Comparison of ENCODE assay signal across 8 mouse cellular contexts in the genomic region with DNA sequence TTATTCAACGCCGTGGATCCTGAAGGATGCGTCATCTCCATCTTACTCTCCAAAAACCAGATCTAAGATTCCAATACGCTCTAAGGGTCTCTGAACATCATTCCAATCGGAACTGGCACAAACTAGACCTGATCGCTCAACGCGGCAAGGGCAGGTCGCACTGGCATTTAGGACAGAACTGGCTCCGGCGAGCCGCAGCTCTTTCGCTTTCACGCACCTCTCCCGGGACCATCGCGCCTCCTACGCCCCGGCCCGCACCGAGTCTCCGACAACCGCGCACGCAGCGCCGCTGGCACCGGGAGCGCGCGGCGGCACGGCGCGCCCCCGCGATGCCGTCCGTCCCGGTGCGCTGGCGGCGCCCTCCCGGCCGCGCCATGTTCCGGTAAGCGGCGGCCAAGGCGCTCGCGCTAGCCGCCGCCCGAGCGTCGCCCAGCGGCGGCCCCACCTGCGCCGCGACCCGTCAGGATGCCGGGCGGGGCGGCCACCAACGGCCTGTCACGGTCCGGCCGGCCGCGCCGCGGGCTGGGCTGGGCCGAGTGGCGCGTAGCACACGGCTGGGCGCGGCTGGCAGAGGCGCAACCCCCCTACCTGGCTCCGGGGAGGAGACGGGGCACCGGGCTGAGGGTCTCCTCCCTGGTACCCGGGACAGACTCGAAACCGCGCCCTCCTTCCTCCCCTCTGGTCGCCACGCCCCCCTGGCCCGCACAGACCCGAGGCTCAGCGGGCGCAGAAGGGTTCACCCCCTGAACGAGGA. TPM values are rescaled to one million over a fixed set of nuclear protein-coding genes. Genes with fewer than 3 reads are reported as not detected.
DNase-seq lines count a peak whose midpoint lies in the region; ATAC-seq and TF ChIP-seq lines count a peak whose summit lies in the region.

No protein-coding gene starts in this region.

- peak overlapping the region; percentile 74 for H3K9ac ChIP-seq in heart, embryonic 11.5 days (ENCODE audit: low read depth, low read length)
- peak overlapping the region; percentile 86 for H3K9ac ChIP-seq in kidney, postnatal 0 days (ENCODE audit: low read depth, low read length)
- H3K9ac ChIP-seq in liver, embryonic 16.5 days (ENCODE audit: low read depth, low read length): peak overlapping the region; percentile 92
- peak overlapping the region; percentile 95 for H3K9ac ChIP-seq in neural tube, embryonic 13.5 days

- peaks cover 27% of the 10 kb centered on the region for H3K36me3 ChIP-seq in embryonic facial prominence, embryonic 10.5 days (replicated peaks)
- H3K36me3 ChIP-seq in heart, embryonic 11.5 days (ENCODE audit: control insufficient read depth, insufficient read depth, low read length): peaks cover 7% of the 10 kb centered on the region; the same call in 1 of the 2 replicates
- H3K36me3 ChIP-seq in kidney, postnatal 0 days (ENCODE audit: insufficient read depth, low read length): 0 out of 2 replicates have a peak, but pooled peaks cover 14% of the 10 kb centered on the region
- peaks cover 8% of the 10 kb centered on the region for H3K36me3 ChIP-seq in liver, embryonic 16.5 days (ENCODE audit: control insufficient read depth, insufficient read depth)
- peaks cover 23% of the 10 kb centered on the region for H3K36me3 ChIP-seq in neural tube, embryonic 13.5 days

- H3K4me2 ChIP-seq in heart, embryonic 11.5 days: peak overlapping the region; percentile 90
- H3K4me2 ChIP-seq in kidney, postnatal 0 days (ENCODE audit: low read length): peak overlapping the region; percentile 90
- H3K4me2 ChIP-seq in liver, embryonic 16.5 days (ENCODE audit: low read depth, low read length): peak overlapping the region; percentile 88
- peak overlapping the region; percentile 82 for H3K4me2 ChIP-seq in neural tube, embryonic 13.5 days

- peak overlapping the region; percentile 86 for H3K27ac ChIP-seq in embryonic facial prominence, embryonic 10.5 days (replicated peaks)
- peak overlapping the region; percentile 89 for H3K27ac ChIP-seq in heart, embryonic 11.5 days (ENCODE audit: low read depth, low read length)
- H3K27ac ChIP-seq in kidney, postnatal 0 days: peak overlapping the region; percentile 94
- H3K27ac ChIP-seq in liver, embryonic 16.5 days (ENCODE audit: low read length): peak overlapping the region; percentile 99
- H3K27ac ChIP-seq in neural tube, embryonic 13.5 days (replicated peaks): peak overlapping the region; percentile 97

- peaks cover 14% of the 10 kb centered on the region for H3K27me3 ChIP-seq in embryonic facial prominence, embryonic 10.5 days (replicated peaks; ENCODE audit: low read depth, poor library complexity, severe bottlenecking)
- H3K27me3 ChIP-seq in heart, embryonic 11.5 days (ENCODE audit: control insufficient read depth, insufficient read depth, low read length): no peaks in the 10 kb centered on the region
- no peaks in the 10 kb centered on the region for H3K27me3 ChIP-seq in kidney, postnatal 0 days (ENCODE audit: insufficient read depth, low read length)
- no peaks in the 10 kb centered on the region for H3K27me3 ChIP-seq in liver, embryonic 16.5 days (ENCODE audit: control insufficient read depth, insufficient read depth, low read depth, low read length)
- no peaks in the 10 kb centered on the region for H3K27me3 ChIP-seq in neural tube, embryonic 13.5 days

- TF ChIP-seq CTCF in kidney, postnatal 0 days (IDR thresholded peaks at IDR 0.05; ENCODE audit: low read depth): no peak

- 2% methylated on average over 94 of the region's 95 CpGs for WGBS in embryonic facial prominence, embryonic 10.5 days
- under 1% methylated on average over 83 of the region's 95 CpGs for WGBS in heart, embryonic 11.5 days (ENCODE audit: insufficient replicate concordance)
- under 1% methylated on average over 85 of the region's 95 CpGs for whole genome bisulfite sequencing in kidney, postnatal 0 days
- under 1% methylated on average over 86 of the region's 95 CpGs for WGBS in liver, embryonic 16.5 days (ENCODE audit: insufficient replicate concordance)
- under 1% methylated on average over 88 of the region's 95 CpGs for WGBS in neural tube, embryonic 13.5 days

- H3K4me1 ChIP-seq in embryonic facial prominence, embryonic 10.5 days: peaks cover 18% of the 10 kb centered on the region
- no peaks in the 10 kb centered on the region for H3K4me1 ChIP-seq in heart, embryonic 11.5 days (ENCODE audit: control insufficient read depth, insufficient read depth, low read length)
- no peaks in the 10 kb centered on the region for H3K4me1 ChIP-seq in kidney, postnatal 0 days (replicated peaks; ENCODE audit: insufficient read depth, low read length)
- peaks cover 19% of the 10 kb centered on the region for H3K4me1 ChIP-seq in liver, embryonic 16.5 days (ENCODE audit: control insufficient read depth, low read depth, low read length)
- H3K4me1 ChIP-seq in neural tube, embryonic 13.5 days (replicated peaks): peaks cover 38% of the 10 kb centered on the region

- peak; percentile 9 to 25 for DNase-seq in CD8-positive naive resting alpha-beta T cell, adult 2 months (ENCODE audit: low read depth in 2 of 2, low spot score in 2 of 2)
- peak; percentile 66 for DNase-seq in ZHBTc4 (ENCODE audit: low read depth, low spot score)
- DNase-seq in embryonic facial prominence, embryonic 10.5 days (ENCODE audit: low spot score): peak; percentile 54
- peak; percentile 31 for DNase-seq in kidney, postnatal 0 days (ENCODE audit: low spot score)
- DNase-seq in thymus, postnatal 4 days: peak; percentile 71

- peak; percentile 90 for ATAC-seq in heart, embryonic 11.5 days (replicated peaks; ENCODE audit: insufficient number of reproducible peaks, low FRiP score, low TSS enrichment)
- ATAC-seq in kidney, postnatal 0 days (replicated peaks; ENCODE audit: low FRiP score, low read depth): peak; percentile 81
- peak; percentile 76 for ATAC-seq in liver, embryonic 16.5 days (ENCODE audit: low read depth)
- peak; percentile 89 for ATAC-seq in neural tube, embryonic 13.5 days (ENCODE audit: low read depth)

- no peaks in the 10 kb centered on the region for H3K9me3 ChIP-seq in embryonic facial prominence, embryonic 10.5 days
- no peaks in the 10 kb centered on the region for H3K9me3 ChIP-seq in heart, embryonic 11.5 days (replicated peaks; ENCODE audit: control insufficient read depth, low read length)
- no peaks in the 10 kb centered on the region for H3K9me3 ChIP-seq in kidney, postnatal 0 days (replicated peaks; ENCODE audit: low read length)
- H3K9me3 ChIP-seq in liver, embryonic 16.5 days (replicated peaks; ENCODE audit: control insufficient read depth, low read length): no peaks in the 10 kb centered on the region
- H3K9me3 ChIP-seq in neural tube, embryonic 13.5 days: no peaks in the 10 kb centered on the region

- H3K4me3 ChIP-seq in embryonic facial prominence, embryonic 10.5 days: peak overlapping the region; percentile 86
- peak overlapping the region; percentile 97 for H3K4me3 ChIP-seq in heart, embryonic 11.5 days (ENCODE audit: low read depth, low read length)
- peak overlapping the region; percentile 99 for H3K4me3 ChIP-seq in kidney, postnatal 0 days (replicated peaks; ENCODE audit: low read depth, low read length)
- peak overlapping the region; percentile 95 for H3K4me3 ChIP-seq in liver, embryonic 16.5 days (ENCODE audit: low read depth, low read length)
- H3K4me3 ChIP-seq in neural tube, embryonic 13.5 days: peak overlapping the region; percentile 96

RNA-seq across cellular contexts. Expression of a gene that starts 0.5 kb away (rescaled TPM):
- 16.1 and 19.2 TPM in 2 replicates for polyA plus RNA-seq in embryonic facial prominence, embryonic 10.5 days (2016; fragmentation: Nextera tagmentation; extraction: Ambion mirVana)
- 17.3 and 17.7 TPM in 2 replicates for polyA plus RNA-seq in heart, embryonic 11.5 days (2014; fragmentation: Nextera tagmentation; extraction: Ambion mirVana)
- 22.8 and 26.4 TPM in 2 replicates for polyA plus RNA-seq in kidney, postnatal 0 days (2015; fragmentation: Nextera tagmentation; extraction: Ambion mirVana)
- polyA plus RNA-seq in liver, embryonic 16.5 days (2015; fragmentation: Nextera tagmentation; extraction: Ambion mirVana): 8.0 and 9.1 TPM in 2 replicates
- 129 and 143 TPM in 2 replicates for polyA plus RNA-seq in neural tube, embryonic 13.5 days (2015; fragmentation: Nextera tagmentation; extraction: Ambion mirVana)

RNA-seq across cellular contexts. Expression of a gene that starts 25.0 kb away (rescaled TPM):
- 302 and 311 TPM in 2 replicates for polyA plus RNA-seq in embryonic facial prominence, embryonic 10.5 days (2016; fragmentation: Nextera tagmentation; extraction: Ambion mirVana)
- polyA plus RNA-seq in heart, embryonic 11.5 days (2014; fragmentation: Nextera tagmentation; extraction: Ambion mirVana): 530 and 551 TPM in 2 replicates
- 536 and 576 TPM in 2 replicates for polyA plus RNA-seq in kidney, postnatal 0 days (2015; fragmentation: Nextera tagmentation; extraction: Ambion mirVana)
- 193 and 201 TPM in 2 replicates for polyA plus RNA-seq in liver, embryonic 16.5 days (2015; fragmentation: Nextera tagmentation; extraction: Ambion mirVana)
- 376 and 404 TPM in 2 replicates for polyA plus RNA-seq in neural tube, embryonic 13.5 days (2015; fragmentation: Nextera tagmentation; extraction: Ambion mirVana)

RNA-seq across cellular contexts. Expression of a gene that starts 35.0 kb away (rescaled TPM):
- 32.6 and 34.0 TPM in 2 replicates for polyA plus RNA-seq in embryonic facial prominence, embryonic 10.5 days (2016; fragmentation: Nextera tagmentation; extraction: Ambion mirVana)
- polyA plus RNA-seq in heart, embryonic 11.5 days (2014; fragmentation: Nextera tagmentation; extraction: Ambion mirVana): 27.9 and 29.9 TPM in 2 replicates
- polyA plus RNA-seq in kidney, postnatal 0 days (2015; fragmentation: Nextera tagmentation; extraction: Ambion mirVana): 41.6 and 43.7 TPM in 2 replicates
- polyA plus RNA-seq in liver, embryonic 16.5 days (2015; fragmentation: Nextera tagmentation; extraction: Ambion mirVana): 14.0 and 14.8 TPM in 2 replicates
- polyA plus RNA-seq in neural tube, embryonic 13.5 days (2015; fragmentation: Nextera tagmentation; extraction: Ambion mirVana): 41.4 and 42.5 TPM in 2 replicates

RNA-seq across cellular contexts. Expression of a gene that starts 47.0 kb away (rescaled TPM):
- polyA plus RNA-seq in embryonic facial prominence, embryonic 10.5 days (2016; fragmentation: Nextera tagmentation; extraction: Ambion mirVana): 37.5 and 41.8 TPM in 2 replicates
- 12.4 and 16.4 TPM in 2 replicates for polyA plus RNA-seq in heart, embryonic 11.5 days (2014; fragmentation: Nextera tagmentation; extraction: Ambion mirVana)
- 5.6 and 6.8 TPM in 2 replicates for polyA plus RNA-seq in kidney, postnatal 0 days (2015; fragmentation: Nextera tagmentation; extraction: Ambion mirVana)
- 5.8 and 6.3 TPM in 2 replicates for polyA plus RNA-seq in liver, embryonic 16.5 days (2015; fragmentation: Nextera tagmentation; extraction: Ambion mirVana)
- polyA plus RNA-seq in neural tube, embryonic 13.5 days (2015; fragmentation: Nextera tagmentation; extraction: Ambion mirVana): 5.6 and 6.4 TPM in 2 replicates

Comparison
In these comparisons a context has a peak if more than half of its experiments do, and no peak if none do; other contexts are left out.
1. Peak in every context shown above with its lines: DNase-seq, ATAC-seq, H3K4me3 ChIP-seq and H3K27ac ChIP-seq.
2. DNase-seq: peak in every context shown above with its lines; median percentile 71 in thymus, postnatal 4 days; 66 in ZHBTc4; 54 in embryonic facial prominence, embryonic 10.5 days; 31 in kidney, postnatal 0 days; 17 in CD8-positive naive resting alpha-beta T cell, adult 2 months.